Mouse (Mus musculus) spleen, adult 2 months (tissue): ENCODE results near the gene Lrrc31.

Experiments used
- CTCF ChIP-seq: fragments of 200-500 bp; IDR thresholded peaks from 2 replicates; pipeline ENCODE4 v1.5.1; 2011; ENCODE audit warnings: mild to moderate bottlenecking, inconsistent platforms; ENCODE audit not compliant: insufficient read depth, insufficient read length, insufficient replicate concordance; ENCODE audit errors: extremely low read depth
- POLR2A ChIP-seq: fragments of 200-500 bp; IDR thresholded peaks from 2 replicates; pipeline ENCODE4 v1.6.1; 2011; ENCODE audit warnings: low read depth, low read length, inconsistent platforms

- TF ChIP-seq CTCF (no peak), POLR2A (no peak)
Observed at GRCm38 (mm10) chr3:30727209-30727608, 27.6 kb upstream of the Lrrc31 start.
